Mouse (Mus musculus): ENCODE measurements around the gene 1700030J22Rik. TPM values are rescaled to one million over a fixed set of nuclear protein-coding genes. Genes with fewer than 3 reads are reported as not detected.

Gene 1700030J22Rik
- total RNA-seq, 2 experiments from 2014 or later = 0.82 TPM; not detected in 1

DNA sequence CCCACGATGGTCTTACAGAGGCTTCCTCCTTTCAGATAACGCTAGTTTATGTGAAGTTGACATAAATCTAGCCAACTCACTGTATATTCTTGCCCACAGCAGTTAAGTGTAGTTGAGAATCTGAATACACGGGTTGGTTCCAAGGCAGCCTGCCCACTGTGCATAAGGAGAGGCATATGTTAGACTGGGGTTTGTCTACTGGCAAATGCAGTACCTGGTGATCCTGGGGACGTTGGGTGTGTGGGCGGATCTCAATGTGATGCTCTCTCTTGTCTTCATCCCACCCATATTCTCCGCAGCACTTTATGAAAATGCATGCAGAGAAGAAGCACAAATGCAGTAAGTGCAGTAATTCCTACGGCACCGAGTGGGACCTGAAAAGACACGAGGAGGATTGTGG lies 24.3 kb downstream of the 1700030J22Rik start:
- ATAC-seq (replicated peaks; ENCODE audit: poor library complexity, severe bottlenecking) = no peak

DNA sequence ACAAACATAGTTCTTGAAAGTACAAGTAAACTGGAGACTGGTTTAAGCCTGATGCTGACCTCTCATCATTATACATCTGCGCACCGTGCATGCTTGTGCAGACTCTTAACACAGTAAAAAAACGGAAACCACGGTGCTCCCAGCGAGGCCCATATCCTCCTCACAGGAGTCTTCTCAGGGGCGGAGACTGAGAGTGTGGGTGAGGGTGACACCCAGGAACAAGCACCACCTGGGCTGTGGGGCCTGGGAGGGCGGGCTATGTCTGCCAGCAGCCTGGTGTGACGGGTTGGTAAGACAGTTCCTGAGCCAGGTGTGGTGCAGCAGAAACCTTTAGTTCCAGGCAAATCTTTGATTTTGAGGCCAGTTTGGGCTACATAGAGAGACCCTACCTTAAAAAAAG lies 26.3 kb downstream of the 1700030J22Rik start:
- no peak for ATAC-seq (replicated peaks; ENCODE audit: poor library complexity, severe bottlenecking)

DNA sequence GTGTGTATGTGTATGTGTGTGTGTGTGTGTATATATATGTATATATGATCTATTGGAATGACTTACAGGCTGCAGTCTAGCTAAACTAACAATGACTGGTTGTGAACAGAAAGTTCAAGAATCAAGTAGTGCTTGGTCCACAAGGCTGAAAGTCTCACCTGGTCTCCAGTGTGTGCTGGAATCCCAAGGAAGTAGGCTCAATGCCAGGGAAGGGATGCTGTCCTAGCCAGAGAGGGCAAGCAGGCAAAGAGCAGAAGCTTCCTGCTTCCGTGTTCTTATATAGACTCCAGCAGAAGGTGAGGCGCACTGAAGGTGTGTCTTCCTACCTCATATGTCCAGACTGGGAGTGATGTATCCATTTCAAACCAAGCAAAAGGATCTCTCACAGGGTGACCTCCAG lies 27.0 kb downstream of the 1700030J22Rik start:
- ATAC-seq (replicated peaks; ENCODE audit: poor library complexity, severe bottlenecking) = no peak

DNA sequence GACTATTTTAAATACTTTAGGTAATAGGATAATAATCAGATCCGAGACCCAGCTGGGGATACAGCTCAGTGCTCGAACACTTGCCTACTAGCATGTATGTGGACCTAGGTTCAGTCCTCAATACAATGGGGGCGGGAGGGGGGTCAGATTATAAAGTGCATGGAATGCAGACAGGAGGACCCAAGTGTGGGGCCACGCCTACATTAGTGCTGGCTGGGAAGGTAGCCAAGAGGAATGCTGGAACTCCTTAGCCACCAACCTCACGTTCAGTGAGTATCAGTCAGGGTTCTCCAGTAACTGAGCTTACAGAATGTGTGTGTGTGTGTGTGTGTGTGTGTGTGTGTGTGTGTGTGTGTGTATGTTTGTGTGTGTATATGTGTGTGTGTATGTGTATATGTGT lies 27.4 kb downstream of the 1700030J22Rik start:
- no peak for ATAC-seq (replicated peaks; ENCODE audit: poor library complexity, severe bottlenecking)

DNA sequence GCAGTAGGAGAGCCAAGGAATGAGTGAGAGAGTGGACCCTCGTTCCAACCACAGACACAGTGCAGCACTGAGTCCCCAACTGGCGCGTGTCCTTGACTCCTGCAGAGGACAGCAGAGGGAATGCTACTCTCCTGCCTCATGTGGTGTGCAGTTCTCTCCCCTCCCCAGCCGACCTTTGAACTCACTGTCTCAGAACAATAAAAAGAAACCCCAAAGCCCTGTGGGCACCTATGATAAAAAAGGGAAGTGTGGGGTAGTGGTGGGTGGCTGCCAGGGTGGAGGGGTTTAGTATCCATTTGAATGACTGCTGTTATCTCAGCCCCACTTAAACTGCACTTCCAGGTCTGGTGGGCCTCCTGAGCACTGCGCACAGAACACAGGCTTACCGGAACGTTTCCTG lies 31.2 kb downstream of the 1700030J22Rik start:
- ATAC-seq (replicated peaks; ENCODE audit: poor library complexity, severe bottlenecking) = no peak

DNA sequence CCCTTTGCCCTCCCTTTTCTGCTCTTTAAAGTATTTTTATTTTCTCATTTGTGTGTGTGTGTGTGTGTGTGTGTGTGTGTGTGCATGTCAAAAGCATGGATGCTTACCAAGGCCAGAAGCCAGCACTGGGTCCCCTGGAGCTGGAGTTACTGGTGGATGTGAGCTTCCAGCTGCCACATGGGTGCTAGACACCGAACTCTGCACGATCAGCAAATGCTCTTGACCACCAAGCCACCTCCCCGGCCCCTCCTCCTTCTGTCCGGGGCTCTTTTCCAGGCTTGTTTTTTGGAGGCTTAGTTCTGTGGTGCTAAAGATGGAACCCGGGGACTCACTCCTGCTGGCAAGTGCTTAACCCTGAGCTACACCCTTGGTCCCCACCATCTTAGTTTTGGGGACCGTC lies 31.9 kb downstream of the 1700030J22Rik start:
- ATAC-seq (replicated peaks; ENCODE audit: poor library complexity, severe bottlenecking) = no peak

DNA sequence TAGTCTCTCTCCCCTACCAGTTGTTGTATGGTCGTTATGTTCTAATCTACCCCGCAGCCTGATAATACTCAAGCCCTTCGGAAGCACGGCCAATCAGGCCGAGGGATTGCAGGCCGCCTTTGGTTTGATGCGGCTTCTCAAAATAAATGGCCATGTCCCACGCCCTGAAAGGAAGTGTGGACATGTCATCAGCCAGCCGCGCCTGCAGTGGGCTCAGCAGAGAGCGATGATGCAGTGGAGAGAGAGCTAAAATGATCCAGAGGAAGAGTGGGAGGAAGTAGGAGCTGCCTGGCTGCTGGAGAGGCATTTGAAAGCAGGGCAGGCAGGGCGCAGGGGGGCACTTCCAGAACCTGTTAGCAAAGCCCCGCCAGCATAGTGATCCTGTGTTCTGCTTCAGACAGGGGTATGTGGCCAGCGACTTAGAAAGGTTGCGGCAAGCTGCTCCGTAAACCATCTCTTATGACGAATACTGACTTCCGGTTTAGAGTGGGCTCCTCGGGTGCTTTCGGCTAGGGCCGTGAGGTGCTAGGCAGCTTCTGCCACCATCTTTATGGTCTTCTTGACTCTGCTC lies 32.4 kb downstream of the 1700030J22Rik start:
- ATAC-seq (replicated peaks; ENCODE audit: poor library complexity, severe bottlenecking) = peak; percentile 50

DNA sequence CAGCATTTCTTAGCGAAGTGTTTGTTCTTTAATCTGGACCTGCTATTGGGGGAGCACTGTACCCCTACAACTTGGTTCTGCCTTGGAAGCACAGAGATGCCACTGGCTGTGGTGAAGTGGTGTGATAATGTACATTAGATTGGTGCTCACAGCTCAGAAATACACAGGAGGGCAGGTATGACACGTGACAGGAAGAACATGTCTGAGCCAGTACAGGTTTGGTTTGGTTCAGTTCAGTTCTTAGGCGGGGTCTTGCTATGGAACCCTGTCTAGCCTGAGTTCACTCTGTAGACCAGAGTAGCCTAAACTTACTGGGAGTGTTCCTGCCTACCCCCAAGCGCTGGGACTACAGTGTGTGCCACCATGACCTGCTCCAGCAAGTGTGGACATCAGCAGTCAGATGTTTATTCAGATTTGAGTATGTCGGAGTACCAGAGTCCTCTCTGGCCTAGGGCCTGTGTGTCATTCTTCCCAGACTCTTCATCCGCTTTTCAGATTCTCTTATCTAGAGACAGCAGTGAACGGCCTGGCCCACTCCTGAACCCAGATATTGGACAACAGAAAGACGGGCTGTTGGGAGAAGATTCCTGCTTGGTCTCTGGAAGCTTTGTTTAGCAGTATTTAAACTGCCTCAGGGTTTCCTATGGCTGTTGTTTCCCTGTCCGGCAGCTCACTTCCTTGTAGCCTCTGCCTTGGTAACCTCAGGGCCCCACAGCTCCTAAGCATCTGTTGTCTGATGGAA lies 33.4 kb downstream of the 1700030J22Rik start:
- ATAC-seq (replicated peaks; ENCODE audit: poor library complexity, severe bottlenecking) = no peak

DNA sequence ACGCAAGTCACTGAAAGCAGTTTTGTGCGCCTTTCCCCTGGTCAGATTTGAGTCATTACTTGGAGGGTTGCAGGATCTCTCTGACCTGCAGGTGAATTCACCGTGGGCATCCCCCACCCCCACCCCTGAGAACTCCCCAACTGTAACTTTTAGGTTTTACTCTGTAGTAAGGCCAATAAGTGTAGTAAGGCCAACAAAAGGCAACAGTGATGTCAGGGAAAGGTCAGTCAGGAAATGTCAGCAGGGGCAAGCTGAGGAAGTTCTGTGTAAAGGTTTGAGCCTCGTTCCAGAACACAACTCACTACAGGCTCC lies 34.4 kb downstream of the 1700030J22Rik start:
- ATAC-seq (replicated peaks; ENCODE audit: poor library complexity, severe bottlenecking) = peak; percentile 14; the same call in 1 of the 2 replicates

DNA sequence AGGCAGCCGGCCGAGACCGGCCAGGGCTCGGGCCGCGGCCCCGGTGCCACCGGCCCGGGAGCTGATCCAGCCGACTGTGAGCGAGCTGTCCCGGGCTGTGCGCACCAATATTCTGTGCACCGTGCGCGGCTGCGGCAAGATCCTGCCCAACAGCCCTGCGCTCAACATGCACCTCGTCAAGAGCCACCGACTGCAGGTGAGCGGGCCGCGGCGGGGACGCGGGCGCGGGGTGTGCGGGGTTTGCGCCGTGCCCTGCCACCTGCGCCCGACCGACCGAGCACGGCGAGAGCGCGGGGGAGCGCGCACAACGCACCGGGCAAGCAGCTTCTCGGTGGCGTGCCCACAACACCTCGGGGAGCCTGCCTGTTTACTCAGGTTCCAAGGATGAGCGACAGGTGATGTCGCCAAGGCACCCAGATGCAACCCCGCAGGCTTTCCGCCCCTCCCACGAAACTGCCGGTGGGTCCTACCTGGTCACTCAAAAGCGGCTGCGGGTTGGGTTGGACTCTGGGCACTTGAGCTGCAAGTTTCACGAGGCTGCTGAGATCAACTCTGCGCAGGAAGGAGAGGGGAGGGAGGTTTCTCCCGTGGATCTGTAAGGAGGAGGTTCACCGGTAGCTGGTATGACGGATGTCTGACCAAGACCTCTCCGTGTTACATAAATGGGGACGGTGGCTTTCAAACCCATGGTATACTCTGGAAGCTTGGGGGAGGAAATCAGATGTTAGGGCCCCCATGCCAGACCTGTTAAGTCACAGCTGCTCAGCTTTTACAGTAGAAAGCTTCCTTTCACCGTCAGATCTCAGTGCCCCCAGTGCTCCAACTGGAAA lies 35.0 kb downstream of the 1700030J22Rik start:
- ATAC-seq (replicated peaks; ENCODE audit: poor library complexity, severe bottlenecking) = peak; percentile 6

DNA sequence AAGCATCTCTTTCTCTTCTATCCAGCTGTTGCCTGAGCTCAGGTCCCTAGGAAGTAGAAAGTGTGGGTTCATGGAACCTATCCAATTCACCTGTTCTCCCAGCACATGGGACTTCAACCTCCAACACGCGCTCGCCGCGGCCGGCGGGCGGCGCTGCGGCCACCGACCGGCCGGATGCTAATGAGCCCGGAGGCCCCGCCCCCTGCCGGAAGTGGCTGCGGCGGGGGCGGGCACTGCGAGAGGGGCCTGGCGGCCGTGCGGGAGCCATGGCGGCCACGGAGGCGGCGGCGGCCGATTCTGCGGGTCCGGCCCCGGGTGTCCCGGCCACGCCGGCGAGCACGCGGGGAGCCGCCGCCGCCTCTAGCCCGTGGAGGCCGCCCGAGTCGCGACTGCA lies 35.6 kb downstream of the 1700030J22Rik start, which contains the start of gene Atmin:
Gene Atmin, plus strand, starts transcription at position 233 of the 394 bp plus-strand sequence.
- peak; percentile 60 for ATAC-seq (replicated peaks; ENCODE audit: poor library complexity, severe bottlenecking)

DNA sequence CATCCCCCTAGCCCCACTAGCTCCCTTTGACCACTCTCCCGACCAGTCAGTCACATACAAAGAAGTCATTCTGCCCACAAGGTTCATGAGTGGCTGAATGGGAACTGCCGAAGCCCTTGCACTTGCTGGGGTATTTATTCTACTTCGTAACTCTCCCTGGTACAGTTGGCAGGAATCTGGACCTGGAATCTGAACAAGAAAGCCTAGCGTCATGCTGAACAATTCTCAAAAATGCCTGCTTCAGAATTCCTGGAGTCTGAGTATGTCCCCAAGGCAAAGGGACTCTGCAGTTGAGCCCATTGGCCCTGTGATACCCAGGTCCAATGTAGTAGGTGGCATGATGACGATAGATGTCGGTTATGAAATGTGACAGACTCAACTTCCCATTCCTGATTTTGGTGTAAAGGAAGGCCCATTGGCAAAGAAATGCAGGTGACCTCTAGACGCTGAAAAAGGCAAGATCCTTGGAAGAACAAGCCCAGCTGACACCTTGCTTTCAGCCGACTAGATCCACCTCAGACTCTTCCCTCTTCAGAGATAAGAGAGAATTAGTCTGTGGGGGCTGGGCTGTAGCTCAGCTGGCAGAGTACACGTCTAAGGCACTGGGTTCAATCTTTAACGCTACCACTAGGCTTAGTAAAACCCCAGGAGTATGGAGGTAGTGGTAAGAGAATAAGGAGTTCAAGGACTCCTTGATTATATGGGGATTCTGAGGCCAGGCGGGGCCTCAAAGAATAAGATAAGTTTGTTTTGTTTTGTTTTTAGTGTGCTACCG lies 36.3 kb downstream of the 1700030J22Rik start:
- no peak for ATAC-seq (replicated peaks; ENCODE audit: poor library complexity, severe bottlenecking)

DNA sequence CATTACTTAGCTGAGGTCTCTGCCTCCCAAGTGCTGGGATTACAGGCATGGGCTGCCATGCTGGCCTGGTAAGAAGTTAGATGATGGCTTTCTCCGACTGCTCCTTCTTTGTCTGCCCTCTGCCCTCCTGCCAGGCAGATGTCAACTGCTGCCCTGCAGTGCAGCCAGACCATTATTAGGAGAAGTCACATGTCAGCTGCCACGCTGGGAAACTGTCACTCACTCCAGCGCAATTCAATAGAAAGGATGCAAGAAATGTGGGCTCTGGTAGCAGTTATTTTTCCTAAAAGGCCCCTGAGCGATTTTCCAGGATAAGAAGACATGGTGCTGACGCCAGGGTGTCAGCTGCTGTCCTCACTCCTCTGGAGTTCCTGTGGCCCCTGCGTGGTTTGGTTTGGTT lies 43.3 kb downstream of the 1700030J22Rik start:
- ATAC-seq (replicated peaks; ENCODE audit: poor library complexity, severe bottlenecking) = no peak

DNA sequence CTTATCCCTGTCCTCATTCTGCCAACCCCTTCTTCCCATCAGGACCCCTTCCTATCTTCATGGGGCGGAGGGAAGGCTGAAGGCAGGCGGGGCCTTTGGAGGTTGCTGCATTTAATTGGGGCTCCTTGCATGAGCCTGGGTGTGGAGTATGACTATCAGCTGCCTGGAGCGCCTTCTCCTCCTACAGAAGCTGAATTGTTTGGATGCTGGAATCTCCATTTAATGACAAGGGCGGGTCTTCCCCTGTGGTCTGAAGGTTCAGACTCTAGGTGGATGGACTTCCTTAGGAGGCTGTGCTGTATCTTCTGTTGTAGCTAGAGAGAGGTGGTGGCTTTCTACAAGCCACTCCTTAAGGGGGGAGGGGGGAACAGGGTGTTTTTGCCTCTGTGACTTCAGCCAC lies 43.8 kb downstream of the 1700030J22Rik start:
- no peak for ATAC-seq (replicated peaks; ENCODE audit: poor library complexity, severe bottlenecking)

DNA sequence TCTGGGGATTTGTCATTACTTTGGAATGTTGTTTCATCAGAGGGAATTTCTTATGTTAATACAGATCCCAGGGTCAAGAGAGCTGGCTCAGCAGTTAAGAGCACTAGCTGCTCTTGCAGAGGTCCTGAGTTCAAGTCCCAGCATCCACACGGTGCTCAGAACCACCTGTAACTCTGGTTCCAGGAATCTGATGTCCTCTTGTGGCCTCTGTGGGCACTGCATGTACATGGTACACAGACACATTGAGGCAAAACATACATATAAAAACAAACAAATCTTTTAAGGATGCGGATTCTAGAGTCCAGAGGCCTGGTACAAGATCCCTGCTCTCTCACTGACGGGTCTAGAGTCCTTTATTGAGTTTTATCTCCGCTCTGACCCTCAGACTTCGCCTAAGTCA lies 50.2 kb downstream of the 1700030J22Rik start:
- 0 out of 2 replicates have a peak, but pooled peaks have one; percentile 27 for ATAC-seq (replicated peaks; ENCODE audit: poor library complexity, severe bottlenecking)

DNA sequence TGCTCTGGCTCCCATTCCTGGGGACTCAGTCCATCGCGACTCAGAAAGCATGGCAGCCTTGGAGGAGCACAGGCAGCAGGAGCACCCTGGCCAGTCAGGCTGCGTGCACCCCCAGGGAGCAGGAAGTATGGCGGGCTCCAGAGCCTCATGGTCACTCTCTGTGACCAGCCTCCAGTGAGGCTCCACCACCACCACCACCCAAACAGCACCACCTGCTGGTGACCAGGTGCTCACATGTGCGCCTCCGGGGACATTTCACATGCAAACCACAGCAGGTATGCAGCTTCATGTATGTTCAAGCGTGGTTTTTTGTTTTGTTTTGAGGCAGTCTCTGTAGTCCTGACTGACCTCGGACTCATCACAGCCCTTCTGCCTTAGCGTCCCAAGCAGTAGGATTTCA lies 50.9 kb downstream of the 1700030J22Rik start:
- peak; percentile 88 for ATAC-seq (replicated peaks; ENCODE audit: poor library complexity, severe bottlenecking)

DNA sequence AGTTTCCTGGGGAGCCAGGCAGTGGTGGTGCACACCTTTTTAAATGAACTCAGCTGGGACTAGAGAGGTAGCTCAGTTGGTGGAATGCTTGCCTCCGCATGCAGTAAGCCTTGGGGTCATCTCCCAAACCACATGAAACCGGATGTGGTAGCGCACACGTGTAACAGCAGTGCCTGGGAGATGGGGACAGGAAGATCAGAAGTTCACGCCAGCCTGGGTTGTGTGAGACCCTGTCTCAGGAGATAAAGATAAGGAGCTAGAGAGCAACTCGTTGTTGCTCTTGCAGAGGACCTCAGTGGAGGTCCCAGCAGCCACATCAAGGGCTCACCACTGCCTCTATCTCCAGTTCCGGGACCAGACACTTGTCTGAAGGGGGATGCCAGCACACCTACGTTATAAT lies 55.2 kb downstream of the 1700030J22Rik start:
- ATAC-seq (replicated peaks; ENCODE audit: poor library complexity, severe bottlenecking) = no peak

DNA sequence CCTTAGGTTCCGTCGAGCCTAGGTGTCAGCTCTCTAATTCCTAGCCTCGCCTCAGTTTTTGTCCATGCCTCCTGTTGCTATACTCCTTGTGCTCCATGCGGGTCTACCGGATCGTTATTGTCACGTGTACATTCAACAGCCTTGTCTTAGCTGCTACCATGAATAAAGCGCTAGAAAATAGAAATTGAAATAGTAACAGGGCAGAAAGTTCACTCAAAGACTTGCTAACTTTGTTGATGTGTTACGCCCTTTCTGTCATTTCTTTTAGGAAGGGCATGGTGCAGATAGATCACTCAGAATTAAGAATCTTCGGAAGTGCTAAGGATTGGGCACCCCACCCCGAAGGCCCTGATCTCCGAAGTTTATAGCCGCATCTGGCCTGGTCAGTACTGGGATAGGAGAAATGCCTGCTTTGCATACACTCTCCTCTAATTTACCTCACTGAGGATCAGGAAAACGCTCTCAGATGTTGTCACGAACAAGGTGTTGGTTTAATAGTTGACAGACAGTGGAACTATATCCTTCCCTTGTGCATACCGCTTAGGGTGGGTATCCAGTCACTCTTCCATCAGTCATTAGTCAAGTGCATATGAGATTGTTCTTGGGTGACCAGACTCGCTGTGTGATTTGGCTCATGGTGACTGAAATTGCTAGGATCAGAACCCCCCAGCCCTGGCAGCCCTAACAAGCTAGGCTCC lies 56.5 kb downstream of the 1700030J22Rik start:
- no peak for ATAC-seq (replicated peaks; ENCODE audit: poor library complexity, severe bottlenecking)

DNA sequence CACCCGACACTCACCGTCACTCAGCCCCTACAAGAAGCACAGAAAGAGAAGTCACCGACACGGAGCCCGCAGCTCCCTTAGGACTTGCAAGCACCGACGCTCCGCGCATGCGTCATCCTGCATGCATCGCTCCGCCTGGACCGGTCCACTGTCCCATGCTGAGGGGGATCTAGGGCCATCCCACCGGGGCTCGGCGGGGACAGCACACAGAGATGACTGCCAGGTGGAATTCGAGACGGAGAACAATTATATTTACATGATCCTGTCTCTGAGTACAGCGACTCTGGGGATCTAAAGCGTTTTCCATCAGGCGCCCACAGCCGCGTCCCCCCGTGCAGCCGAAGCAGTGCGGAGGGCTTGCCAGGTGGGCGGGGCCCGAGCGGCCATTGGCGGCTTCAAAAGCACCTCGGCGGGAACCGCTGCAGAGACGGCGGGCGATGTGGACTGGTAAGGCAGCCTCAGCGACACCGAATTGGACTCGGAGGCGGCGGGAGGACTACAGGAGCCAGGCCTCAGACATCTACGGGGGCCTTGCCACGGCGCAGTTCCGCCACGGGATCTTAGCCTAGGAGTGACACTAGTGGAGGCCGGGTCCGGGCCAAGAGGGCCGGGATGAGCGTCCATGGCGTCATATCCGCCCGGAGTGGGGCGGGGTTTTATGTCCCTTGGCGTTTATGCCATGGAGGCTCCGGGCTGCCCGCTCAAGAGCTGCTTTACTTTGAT lies 57.3 kb downstream of the 1700030J22Rik start, which contains the start of the genes Cmc2 and Cenpn:
Gene Cmc2, minus strand, starts transcription at position 119 of the 723 bp plus-strand sequence.
Gene Cenpn, plus strand, starts transcription at position 394 of the 723 bp plus-strand sequence.
- ATAC-seq (replicated peaks; ENCODE audit: poor library complexity, severe bottlenecking) = peak; percentile 87

Measured in granulocyte monocyte progenitor cell, adult 5-6 weeks (primary cell).